Mouse (Mus musculus) ES-E14 (cell line): ENCODE measurements around the gene Prlh.

Experiments
- CHD2 ChIP-seq: IDR thresholded peaks from 2 replicates; pipeline ENCODE4 v1.6.1; 2014; ENCODE audit warnings: mild to moderate bottlenecking, low read depth, low read length, inconsistent platforms
- MAFK ChIP-seq: IDR thresholded peaks from 2 replicates; pipeline ENCODE4 v1.6.1; 2014; ENCODE audit warnings: mild to moderate bottlenecking, low read depth, low read length, inconsistent platforms; ENCODE audit not compliant: insufficient read depth
- ZNF384 ChIP-seq: IDR thresholded peaks from 2 replicates; pipeline ENCODE4 v1.6.1; 2012; ENCODE audit warnings: low read depth, low read length, inconsistent platforms

- TF ChIP-seq ZNF384 (no peak), MAFK (no peak), CHD2 (no peak)
Measured at GRCm38 (mm10) chr1:90975960-90976359, 23.1 kb downstream of the Prlh start.
